Mouse (Mus musculus): Measurements from ENCODE around the gene Sim2. TPM values are rescaled to one million over a fixed set of nuclear protein-coding genes. Genes with fewer than 3 reads are reported as not detected.

Gene Sim2
- polyA plus RNA-seq, 1 experiment from 2014 or later = 0.39 TPM

DNA sequence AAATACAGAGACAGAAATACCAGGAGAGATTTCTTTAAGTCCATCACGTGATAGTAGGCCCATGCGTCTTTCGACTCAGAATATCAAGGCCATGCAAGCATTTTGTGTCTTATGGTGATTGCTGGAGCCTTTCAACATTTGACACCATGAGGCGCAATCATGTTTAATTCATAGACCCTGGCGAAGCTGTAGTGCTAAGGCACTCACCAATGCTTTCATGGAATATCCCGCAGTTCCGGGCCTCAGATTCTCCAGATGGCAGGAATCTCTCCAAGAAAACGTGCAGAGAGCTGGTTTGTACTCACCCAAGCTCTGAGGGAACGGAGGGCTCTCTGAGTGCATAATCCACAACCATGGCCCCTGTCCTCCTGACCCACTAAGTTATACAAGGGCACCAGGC lies 13.8 kb upstream of the Sim2 start:
- Histone ChIP-seq H3K4me2 (replicated peaks; ENCODE audit: low read depth, low read length) (no peak overlapping the region), H3K9me3 (ENCODE audit: control insufficient read depth, low read length) (no peaks in the 10 kb centered on the region), H3K4me3 (ENCODE audit: low read depth, low read length) (no peak overlapping the region), H3K27ac (ENCODE audit: low read depth, low read length) (no peak overlapping the region), H3K9ac (ENCODE audit: low read depth, low read length) (no peak overlapping the region), H3K36me3 (ENCODE audit: control insufficient read depth, insufficient read depth, low read length) (no peaks in the 10 kb centered on the region), H3K27me3 (ENCODE audit: control insufficient read depth, insufficient read depth, low read length) (peaks cover 13% of the 10 kb centered on the region), H3K4me1 (replicated peaks; ENCODE audit: control insufficient read depth, insufficient read depth, low read length) (no peaks in the 10 kb centered on the region)
- ATAC-seq (ENCODE audit: low FRiP score) = no peak
- DNase-seq (ENCODE audit: low spot score) = no peak
- WGBS = 69% methylated on average over 9 of the region's 9 CpGs

DNA sequence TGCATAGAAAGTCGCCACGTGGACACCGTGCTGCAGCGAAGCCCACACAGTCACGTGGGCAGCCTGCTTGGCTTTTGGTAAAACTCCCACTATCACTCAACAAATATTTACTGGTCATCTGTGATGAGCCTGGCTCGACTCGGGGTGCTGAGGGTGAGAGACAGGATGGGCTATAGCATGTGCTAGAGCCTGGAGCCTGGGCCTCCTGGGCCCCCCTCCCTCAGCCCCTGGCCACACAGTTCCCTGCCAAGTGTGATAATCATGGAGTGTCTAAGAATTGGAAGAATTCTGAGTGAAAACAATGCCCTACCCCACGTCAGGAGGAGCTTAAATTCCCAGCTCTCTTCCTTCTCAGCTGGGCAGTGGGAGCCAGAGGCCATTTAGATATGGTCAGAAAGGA lies 13.3 kb upstream of the Sim2 start:
- H3K36me3 ChIP-seq (ENCODE audit: control insufficient read depth, insufficient read depth, low read length) = no peaks in the 10 kb centered on the region
- peaks cover 18% of the 10 kb centered on the region for H3K27me3 ChIP-seq (ENCODE audit: control insufficient read depth, insufficient read depth, low read length)
- no peaks in the 10 kb centered on the region for H3K9me3 ChIP-seq (ENCODE audit: control insufficient read depth, low read length)
- no peak overlapping the region for H3K4me2 ChIP-seq (replicated peaks; ENCODE audit: low read depth, low read length)
- H3K4me1 ChIP-seq (replicated peaks; ENCODE audit: control insufficient read depth, insufficient read depth, low read length) = no peaks in the 10 kb centered on the region
- ATAC-seq (ENCODE audit: low FRiP score) = no peak
- H3K9ac ChIP-seq (ENCODE audit: low read depth, low read length) = no peak overlapping the region
- no peak overlapping the region for H3K4me3 ChIP-seq (ENCODE audit: low read depth, low read length)
- WGBS = 73% methylated on average over 8 of the region's 8 CpGs
- no peak for DNase-seq (ENCODE audit: low spot score)
- H3K27ac ChIP-seq (ENCODE audit: low read depth, low read length) = no peak overlapping the region

DNA sequence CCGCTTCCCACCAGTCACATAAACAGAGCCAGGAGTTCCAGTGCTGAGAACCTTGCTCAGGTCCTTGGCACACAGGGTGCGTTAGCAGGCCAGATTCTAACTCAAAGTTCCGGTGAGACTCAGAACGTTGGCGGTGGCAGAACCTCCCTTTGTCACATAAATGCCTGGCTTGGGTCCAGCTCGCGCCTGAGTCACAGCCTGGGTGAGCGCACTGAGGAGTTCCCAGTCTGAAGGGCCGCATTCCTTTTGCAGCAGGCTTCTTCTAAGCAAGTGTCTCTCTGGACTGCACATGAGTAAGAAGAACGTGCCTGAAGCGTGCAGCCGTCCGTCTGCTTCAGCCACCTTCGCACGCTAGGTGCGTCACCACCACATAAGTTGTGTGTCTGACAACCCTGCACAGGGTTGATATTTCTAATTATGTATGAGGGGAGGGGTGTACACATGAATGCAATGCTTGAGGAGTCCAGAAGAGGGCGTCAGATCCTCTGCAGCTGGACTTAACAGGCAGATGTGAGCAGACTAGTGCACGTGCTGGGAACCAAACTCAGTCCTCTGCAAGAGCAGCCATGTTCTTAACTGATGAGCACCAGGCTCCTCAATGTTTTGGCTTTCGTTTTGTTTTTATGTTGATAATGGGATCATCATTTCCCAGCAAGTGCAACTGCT lies 9.2 kb upstream of the Sim2 start:
- Histone ChIP-seq H3K36me3 (ENCODE audit: control insufficient read depth, insufficient read depth, low read length) (no peaks in the 10 kb centered on the region), H3K9me3 (ENCODE audit: control insufficient read depth, low read length) (no peaks in the 10 kb centered on the region), H3K4me1 (replicated peaks; ENCODE audit: control insufficient read depth, insufficient read depth, low read length) (no peaks in the 10 kb centered on the region), H3K9ac (ENCODE audit: low read depth, low read length) (no peak overlapping the region), H3K27ac (ENCODE audit: low read depth, low read length) (no peak overlapping the region), H3K27me3 (ENCODE audit: control insufficient read depth, insufficient read depth, low read length) (peaks cover 55% of the 10 kb centered on the region), H3K4me3 (ENCODE audit: low read depth, low read length) (no peak overlapping the region), H3K4me2 (replicated peaks; ENCODE audit: low read depth, low read length) (no peak overlapping the region)
- no peak for ATAC-seq (ENCODE audit: low FRiP score)
- 30% methylated on average over 19 of the region's 19 CpGs for WGBS
- peak; percentile 24 for DNase-seq (ENCODE audit: low spot score)

DNA sequence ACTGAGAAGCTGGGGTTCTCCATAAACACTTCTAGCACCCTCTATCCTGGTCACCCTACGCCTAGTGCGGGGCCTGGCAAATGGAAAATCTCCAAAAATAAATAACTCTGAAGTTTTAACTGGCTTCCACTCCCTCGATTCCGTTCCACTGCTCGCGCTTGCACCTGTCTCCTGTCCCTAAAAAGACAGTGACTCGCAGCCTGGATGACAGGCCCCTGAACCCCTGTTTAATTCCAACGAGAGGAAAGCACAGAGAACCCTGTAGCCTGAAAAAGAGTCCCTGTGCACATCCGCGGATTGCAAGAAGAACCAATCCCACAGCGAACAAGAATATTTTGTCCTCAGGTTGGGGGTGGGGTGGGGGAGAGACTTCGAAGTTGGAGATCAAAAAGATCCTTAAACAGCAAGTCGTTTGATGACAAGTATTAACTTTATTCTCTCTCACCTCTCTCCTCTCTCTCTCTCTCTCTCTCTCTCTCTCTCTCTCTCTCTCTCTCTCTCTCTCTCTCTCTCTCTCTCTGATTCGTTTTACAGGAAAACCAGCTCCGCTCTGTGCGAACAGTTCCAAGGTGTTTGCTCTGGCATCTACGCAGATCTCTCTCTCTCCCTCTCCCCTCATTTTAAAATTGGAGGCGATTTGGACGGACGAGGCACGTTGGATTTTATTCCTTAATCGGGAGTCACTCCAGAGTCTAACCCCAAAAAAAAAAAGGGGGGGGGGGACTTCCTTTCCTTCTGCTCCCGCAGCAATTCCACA lies 6.2 kb upstream of the Sim2 start:
- DNase-seq (ENCODE audit: low spot score) = peak; percentile 61
- H3K4me2 ChIP-seq (replicated peaks; ENCODE audit: low read depth, low read length) = no peak overlapping the region
- no peak overlapping the region for H3K9ac ChIP-seq (ENCODE audit: low read depth, low read length)
- no peaks in the 10 kb centered on the region for H3K9me3 ChIP-seq (ENCODE audit: control insufficient read depth, low read length)
- WGBS = 2% methylated on average over 21 of the region's 23 CpGs
- peaks cover 84% of the 10 kb centered on the region for H3K27me3 ChIP-seq (ENCODE audit: control insufficient read depth, insufficient read depth, low read length)
- 0 out of 2 replicates have a peak overlapping the region, but pooled peaks have one; percentile 2 for H3K4me3 ChIP-seq (ENCODE audit: low read depth, low read length)
- no peak for ATAC-seq (ENCODE audit: low FRiP score)
- no peaks in the 10 kb centered on the region for H3K36me3 ChIP-seq (ENCODE audit: control insufficient read depth, insufficient read depth, low read length)
- H3K27ac ChIP-seq (ENCODE audit: low read depth, low read length) = no peak overlapping the region
- no peaks in the 10 kb centered on the region for H3K4me1 ChIP-seq (replicated peaks; ENCODE audit: control insufficient read depth, insufficient read depth, low read length)

DNA sequence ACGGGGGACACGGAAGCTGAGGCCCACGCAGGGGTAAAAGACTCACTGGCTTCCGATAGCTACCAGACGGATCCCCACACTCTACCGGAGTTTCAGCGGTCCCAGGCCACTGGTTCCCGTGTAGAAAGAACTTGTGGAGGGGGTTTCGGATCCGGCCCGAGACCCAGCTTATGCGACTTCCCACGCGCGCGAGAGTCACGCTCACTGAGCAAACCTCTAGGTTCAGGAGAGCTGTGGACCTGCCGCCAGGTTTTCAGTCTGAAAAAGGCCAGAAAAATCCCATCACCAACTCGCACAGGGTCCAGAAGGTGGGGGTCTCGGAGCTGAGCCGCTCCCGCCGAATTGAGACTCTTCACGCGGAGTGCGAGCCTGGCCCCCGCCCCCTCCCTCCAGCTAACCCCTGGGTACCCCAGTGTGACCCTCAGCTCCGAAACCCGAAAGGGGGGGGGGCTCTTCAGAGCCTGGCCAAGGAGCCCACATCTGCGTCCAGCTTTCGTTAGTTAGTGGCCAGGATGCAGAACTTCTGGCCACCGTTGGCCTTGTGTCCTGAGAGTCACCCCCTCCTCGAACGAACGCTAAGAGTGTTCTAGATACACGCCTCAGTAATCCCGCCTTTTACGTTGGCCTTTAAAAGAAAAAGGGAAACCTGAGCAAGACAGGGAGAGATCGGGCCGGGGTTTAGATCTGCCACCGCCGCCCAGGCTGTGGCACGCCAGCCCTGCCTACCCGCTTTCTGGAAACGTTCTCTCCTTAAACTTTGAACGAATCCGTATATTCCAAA lies 5.5 kb upstream of the Sim2 start:
- Histone ChIP-seq H3K4me3 (ENCODE audit: low read depth, low read length) (no peak overlapping the region), H3K9me3 (ENCODE audit: control insufficient read depth, low read length) (no peaks in the 10 kb centered on the region), H3K4me2 (replicated peaks; ENCODE audit: low read depth, low read length) (no peak overlapping the region), H3K27me3 (ENCODE audit: control insufficient read depth, insufficient read depth, low read length) (peaks cover 90% of the 10 kb centered on the region), H3K36me3 (ENCODE audit: control insufficient read depth, insufficient read depth, low read length) (no peaks in the 10 kb centered on the region), H3K4me1 (replicated peaks; ENCODE audit: control insufficient read depth, insufficient read depth, low read length) (no peaks in the 10 kb centered on the region), H3K9ac (ENCODE audit: low read depth, low read length) (no peak overlapping the region), H3K27ac (ENCODE audit: low read depth, low read length) (no peak overlapping the region)
- under 1% methylated on average over 47 of the region's 47 CpGs for WGBS
- DNase-seq (ENCODE audit: low spot score) (peak; percentile 64), ATAC-seq (ENCODE audit: low FRiP score) (no peak)

DNA sequence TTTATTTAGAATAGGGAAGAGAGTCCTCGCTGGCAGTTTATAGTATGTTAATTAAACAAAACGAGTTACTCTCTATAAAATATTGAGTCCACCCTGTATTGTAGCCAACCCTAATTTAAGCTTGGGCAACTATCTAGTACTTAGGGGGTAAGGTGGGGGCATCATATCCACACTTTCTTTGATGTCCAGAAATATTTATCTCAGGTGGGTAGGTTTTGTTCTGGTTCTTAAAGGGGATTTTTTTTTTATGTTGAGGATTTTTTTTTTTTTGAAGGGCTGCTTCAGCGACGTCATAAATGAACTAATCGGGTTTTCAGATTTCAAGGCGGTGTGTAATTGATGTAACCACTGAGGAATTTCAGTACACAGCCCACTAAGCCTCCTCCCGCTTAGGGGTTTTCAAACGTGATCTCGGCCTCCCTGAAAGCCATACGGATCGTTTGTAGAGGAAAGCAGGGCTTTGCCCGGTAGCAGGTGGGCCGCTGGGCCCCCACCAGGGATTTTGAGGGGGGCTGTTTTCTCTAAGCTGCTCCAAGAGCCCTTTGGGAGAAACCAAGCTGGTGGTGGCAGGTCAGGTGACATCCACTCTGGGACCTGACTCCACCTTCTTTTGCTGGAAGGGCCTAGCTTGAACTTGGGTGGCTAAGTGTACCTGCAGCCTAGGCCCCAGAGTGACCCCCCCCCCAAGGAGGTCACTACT lies 4.7 kb upstream of the Sim2 start:
- no peaks in the 10 kb centered on the region for H3K36me3 ChIP-seq (ENCODE audit: control insufficient read depth, insufficient read depth, low read length)
- 4% methylated on average over 13 of the region's 13 CpGs for WGBS
- H3K4me2 ChIP-seq (replicated peaks; ENCODE audit: low read depth, low read length) = no peak overlapping the region
- ATAC-seq (ENCODE audit: low FRiP score) (no peak), DNase-seq (ENCODE audit: low spot score) (no peak)
- H3K4me3 ChIP-seq (ENCODE audit: low read depth, low read length) = no peak overlapping the region
- no peak overlapping the region for H3K27ac ChIP-seq (ENCODE audit: low read depth, low read length)
- peaks cover 97% of the 10 kb centered on the region for H3K27me3 ChIP-seq (ENCODE audit: control insufficient read depth, insufficient read depth, low read length)
- no peaks in the 10 kb centered on the region for H3K4me1 ChIP-seq (replicated peaks; ENCODE audit: control insufficient read depth, insufficient read depth, low read length)
- H3K9ac ChIP-seq (ENCODE audit: low read depth, low read length) = no peak overlapping the region
- H3K9me3 ChIP-seq (ENCODE audit: control insufficient read depth, low read length) = no peaks in the 10 kb centered on the region

DNA sequence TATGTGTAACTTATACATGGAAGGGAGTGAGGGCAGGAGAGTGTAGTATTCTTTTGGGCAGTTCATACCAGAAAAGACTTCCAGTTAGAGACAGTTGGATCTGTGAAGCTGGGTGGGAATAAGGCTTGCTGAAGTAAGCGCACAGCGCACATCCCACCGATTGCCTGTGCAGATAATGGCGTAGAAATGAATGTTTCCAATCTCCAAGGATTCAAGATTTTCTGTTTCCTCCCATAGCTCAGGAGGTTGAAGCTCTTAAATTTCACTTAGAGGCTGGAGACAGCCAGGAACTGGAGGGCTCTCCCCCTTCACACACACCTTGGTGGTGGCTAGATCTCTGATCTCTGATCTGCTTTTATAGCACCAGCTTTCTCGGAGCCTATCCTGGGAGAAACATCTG lies 3.1 kb upstream of the Sim2 start:
- Histone ChIP-seq H3K9me3 (ENCODE audit: control insufficient read depth, low read length) (no peaks in the 10 kb centered on the region), H3K4me1 (replicated peaks; ENCODE audit: control insufficient read depth, insufficient read depth, low read length) (peaks cover 3% of the 10 kb centered on the region; the same call in 1 of the 2 replicates), H3K36me3 (ENCODE audit: control insufficient read depth, insufficient read depth, low read length) (no peaks in the 10 kb centered on the region), H3K4me3 (ENCODE audit: low read depth, low read length) (no peak overlapping the region), H3K27ac (ENCODE audit: low read depth, low read length) (no peak overlapping the region), H3K4me2 (replicated peaks; ENCODE audit: low read depth, low read length) (no peak overlapping the region), H3K9ac (ENCODE audit: low read depth, low read length) (no peak overlapping the region), H3K27me3 (ENCODE audit: control insufficient read depth, insufficient read depth, low read length) (peaks cover 95% of the 10 kb centered on the region)
- no peak for ATAC-seq (ENCODE audit: low FRiP score)
- DNase-seq (ENCODE audit: low spot score) = peak; percentile 35
- 7% methylated on average over 5 of the region's 5 CpGs for WGBS

DNA sequence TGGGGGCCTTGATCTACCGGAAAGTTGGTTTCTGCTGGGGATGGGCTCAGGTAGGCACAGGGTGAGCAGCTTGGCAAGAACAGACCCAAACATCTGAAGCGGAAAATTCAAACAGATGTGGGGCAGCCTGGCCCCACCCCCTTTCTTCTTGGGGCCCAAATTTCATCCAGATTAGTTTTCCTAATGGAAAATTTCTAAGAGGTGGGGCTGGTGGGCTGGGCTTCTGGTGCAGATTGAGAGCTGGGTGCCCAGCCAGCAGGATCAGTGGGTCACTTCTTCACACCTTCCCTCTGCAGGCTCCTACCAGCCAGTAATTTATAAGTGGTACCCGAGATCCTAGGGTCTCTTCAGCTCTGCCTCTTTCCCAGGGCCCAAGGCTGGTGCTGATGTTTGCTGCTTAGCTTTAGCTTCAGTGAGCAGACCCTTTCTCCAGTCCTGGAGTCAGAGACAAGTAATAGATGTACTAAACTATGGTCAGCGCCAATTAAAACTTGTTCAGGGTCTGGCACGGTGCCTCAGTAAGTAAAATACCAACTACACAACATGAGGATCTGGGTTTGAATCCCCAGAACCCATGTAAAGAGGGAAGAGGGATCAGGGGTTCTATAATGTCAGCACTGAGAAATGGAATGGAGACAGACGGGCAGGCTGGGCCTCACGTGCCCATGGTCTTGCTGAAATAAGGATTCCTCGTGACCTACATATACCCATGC lies 2.6 kb upstream of the Sim2 start:
- peak; percentile 43 for DNase-seq (ENCODE audit: low spot score)
- no peak for ATAC-seq (ENCODE audit: low FRiP score)
- no peak overlapping the region for H3K27ac ChIP-seq (ENCODE audit: low read depth, low read length)
- WGBS = 4% methylated on average over 8 of the region's 8 CpGs
- no peak overlapping the region for H3K9ac ChIP-seq (ENCODE audit: low read depth, low read length)
- H3K36me3 ChIP-seq (ENCODE audit: control insufficient read depth, insufficient read depth, low read length) = no peaks in the 10 kb centered on the region
- H3K4me2 ChIP-seq (replicated peaks; ENCODE audit: low read depth, low read length) = no peak overlapping the region
- H3K4me1 ChIP-seq (replicated peaks; ENCODE audit: control insufficient read depth, insufficient read depth, low read length) = peaks cover 3% of the 10 kb centered on the region; the same call in 1 of the 2 replicates
- H3K9me3 ChIP-seq (ENCODE audit: control insufficient read depth, low read length) = no peaks in the 10 kb centered on the region
- no peak overlapping the region for H3K4me3 ChIP-seq (ENCODE audit: low read depth, low read length)
- H3K27me3 ChIP-seq (ENCODE audit: control insufficient read depth, insufficient read depth, low read length) = peaks cover 95% of the 10 kb centered on the region
